Mouse (Mus musculus) hindbrain, postnatal 0 days (tissue): Measurements from ENCODE around the gene Aadac. TPM values are rescaled to one million over a fixed set of nuclear protein-coding genes. Genes with fewer than 3 reads are reported as not detected.

ENCODE experiments used
- ATAC-seq: fragments of 200-750 bp; cut with Nextera tagmentation; 2 replicates; pipeline ENCODE4 v1.8.0; 2017; ENCODE audit warnings: mild to moderate bottlenecking, moderate TSS enrichment, moderate library complexity
- DNase-seq: peaks from one replicate; pipeline ENCODE4 v3.0.0-alpha.2; 2015; ENCODE audit warnings: low spot score
- H3K27ac ChIP-seq: fragments of 300-500 bp; sonication (generic); 2 replicates; pipeline ENCODE4 v1.5.1; 2014; ENCODE audit warnings: mild to moderate bottlenecking
- H3K27me3 ChIP-seq: fragments of 300-500 bp; sonication (generic); 2 replicates; pipeline ENCODE4 v1.6.1; 2014; ENCODE audit warnings: low read length, mixed read lengths; ENCODE audit not compliant: insufficient read depth
- H3K36me3 ChIP-seq: fragments of 300-500 bp; sonication (generic); 2 replicates; pipeline ENCODE4 v1.6.1; 2014; ENCODE audit warnings: low read length, mixed read lengths; ENCODE audit not compliant: insufficient read depth
- H3K4me1 ChIP-seq: fragments of 300-500 bp; sonication (generic); 2 replicates; pipeline ENCODE4 v1.6.1; 2014; ENCODE audit warnings: antibody characterized with exemption, low read length, mixed read lengths; ENCODE audit not compliant: insufficient read depth
- H3K4me2 ChIP-seq: fragments of 300-500 bp; sonication (generic); 2 replicates; pipeline ENCODE4 v1.6.1; 2014; ENCODE audit warnings: low read depth, mild to moderate bottlenecking, low read length, moderate library complexity, mixed read lengths
- H3K4me3 ChIP-seq: fragments of 300-500 bp; sonication (generic); 2 replicates; pipeline ENCODE4 v1.5.1; 2014; ENCODE audit warnings: low read length
- H3K9ac ChIP-seq: fragments of 300-500 bp; sonication (generic); replicated peaks from 2 replicates; pipeline ENCODE4 v1.6.1; 2014; ENCODE audit warnings: mild to moderate bottlenecking, low read length, moderate library complexity, mixed read lengths
- H3K9me3 ChIP-seq: fragments of 300-500 bp; sonication (generic); 2 replicates; pipeline ENCODE4 v1.6.1; 2016; ENCODE audit warnings: low read length, mixed read lengths
- CTCF ChIP-seq: IDR thresholded peaks from 2 replicates; pipeline ENCODE4 v1.5.1; 2016; ENCODE audit warnings: antibody characterized with exemption, control low read depth, low read depth
- WGBS: fragments of 180-500 bp; shearing (Covaris S2); extraction: QIAGEN DNeasy Blood & Tissue Kit; methylation state at CpG from one replicate; pipeline ENCODE4 v1.1.7; 2014; 5-methylcytosine and 5-hydroxymethylcytosine counted together
- polyA plus RNA-seq: library from polyadenylated mRNA; unstranded; fragments of >200 nt; fragmentation: Nextera tagmentation; extraction: Ambion mirVana; gene quantifications from 2 replicates; pipeline ENCODE4 v1.2.1, GENCODE M21; 2015
- total RNA-seq: library from RNA; depleted of rRNA; stranded (reverse); fragments of >200 nt; gene quantifications from 2 replicates; pipeline ENCODE4 v1.2.3, GENCODE M21; 2014

Gene Aadac
- total and polyA plus RNA-seq, 2 experiments from 2014 or later: not detected

DNA sequence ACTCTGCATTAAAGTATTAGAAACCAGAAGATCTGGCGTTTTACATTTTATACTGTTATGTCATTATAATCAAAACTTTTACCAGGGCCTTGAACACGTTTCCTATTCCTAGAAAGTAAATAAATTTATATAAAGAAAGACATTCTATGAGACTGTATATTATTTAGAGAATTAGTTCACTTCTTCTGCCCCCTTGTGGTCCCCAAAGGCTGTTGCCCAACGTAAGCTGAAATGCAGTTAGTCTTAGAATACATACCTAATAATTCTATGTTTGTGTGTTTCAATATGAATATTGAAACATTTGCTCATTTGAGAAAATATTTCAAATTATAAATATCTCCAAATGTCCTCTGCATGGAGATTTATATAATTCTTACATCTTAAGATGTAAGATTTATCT is 30.9 kb downstream of the Aadac start:
- Histone ChIP-seq H3K9ac (no peak overlapping the region), H3K27ac (no peak overlapping the region), H3K4me3 (no peak overlapping the region), H3K27me3 (no peaks in the 10 kb centered on the region), H3K36me3 (no peaks in the 10 kb centered on the region), H3K9me3 (no peaks in the 10 kb centered on the region), H3K4me2 (no peak overlapping the region), H3K4me1 (no peaks in the 10 kb centered on the region)
- WGBS: 35% methylated on average over 3 of the region's 3 CpGs
- ATAC-seq (peak; percentile 51; the same call in 1 of the 2 replicates), DNase-seq (peak; percentile 67)
- peak; percentile 67 for TF ChIP-seq CTCF

DNA sequence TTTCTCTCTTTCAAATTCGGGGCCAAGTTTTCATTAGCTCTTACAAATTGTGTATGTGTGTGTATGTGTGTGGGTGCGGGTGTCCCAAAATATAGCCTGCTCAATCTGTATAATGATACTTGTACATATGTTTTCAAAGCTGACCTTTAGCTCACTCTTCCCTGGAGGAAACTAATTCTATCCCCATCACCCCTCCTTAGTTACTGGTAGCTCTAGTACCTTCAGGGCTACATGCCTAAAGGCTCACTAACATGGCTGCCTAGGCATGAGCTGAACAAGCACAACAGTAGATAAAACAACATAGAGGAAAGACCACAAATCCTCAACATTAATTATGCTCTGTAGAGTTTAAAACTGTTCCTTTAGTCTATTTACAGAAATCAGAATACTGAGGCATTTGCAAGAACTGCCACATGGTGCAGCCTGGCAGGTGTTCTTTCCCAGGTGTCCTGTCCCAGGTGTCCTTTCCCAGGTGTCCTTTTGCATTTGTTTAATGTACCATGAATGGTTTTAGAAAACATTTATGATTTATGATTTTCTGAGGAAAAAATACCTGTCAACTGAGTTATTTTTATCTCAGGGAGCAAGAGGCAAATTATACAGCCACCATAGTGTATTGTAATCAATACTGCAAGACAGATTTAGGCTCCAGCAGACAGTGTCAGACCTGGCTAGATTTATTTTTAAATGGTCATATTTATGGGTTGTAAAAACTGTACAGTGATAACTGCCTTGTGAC is 31.7 kb downstream of the Aadac start:
- Histone ChIP-seq H3K36me3 (no peaks in the 10 kb centered on the region), H3K4me3 (no peak overlapping the region), H3K9me3 (no peaks in the 10 kb centered on the region), H3K9ac (no peak overlapping the region), H3K27ac (no peak overlapping the region), H3K27me3 (no peaks in the 10 kb centered on the region), H3K4me1 (no peaks in the 10 kb centered on the region), H3K4me2 (no peak overlapping the region)
- DNase-seq (no peak), ATAC-seq (no peak)
- WGBS: 90% methylated on average over 2 of the region's 2 CpGs
- TF ChIP-seq CTCF: no peak

DNA sequence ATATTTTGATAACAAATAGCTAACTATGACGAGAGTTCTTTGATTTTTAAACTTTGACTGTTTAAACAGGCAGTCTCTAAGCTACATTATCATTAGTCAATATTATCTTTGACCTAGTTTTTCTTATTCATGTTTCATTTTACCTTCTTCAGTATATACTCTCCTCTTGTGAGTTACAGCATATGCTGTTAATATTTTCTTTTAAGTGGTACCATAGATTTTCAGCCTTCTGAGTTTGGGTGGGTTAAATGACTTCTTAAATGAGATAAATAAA is 32.2 kb downstream of the Aadac start:
- WGBS: 80% methylated on average over 1 of the region's 1 CpGs
- Histone ChIP-seq H3K4me1 (no peaks in the 10 kb centered on the region), H3K27ac (no peak overlapping the region), H3K4me2 (no peak overlapping the region), H3K9me3 (no peaks in the 10 kb centered on the region), H3K4me3 (no peak overlapping the region), H3K36me3 (no peaks in the 10 kb centered on the region), H3K9ac (no peak overlapping the region), H3K27me3 (no peaks in the 10 kb centered on the region)
- ATAC-seq (no peak), DNase-seq (no peak)
- TF ChIP-seq CTCF: no peak

DNA sequence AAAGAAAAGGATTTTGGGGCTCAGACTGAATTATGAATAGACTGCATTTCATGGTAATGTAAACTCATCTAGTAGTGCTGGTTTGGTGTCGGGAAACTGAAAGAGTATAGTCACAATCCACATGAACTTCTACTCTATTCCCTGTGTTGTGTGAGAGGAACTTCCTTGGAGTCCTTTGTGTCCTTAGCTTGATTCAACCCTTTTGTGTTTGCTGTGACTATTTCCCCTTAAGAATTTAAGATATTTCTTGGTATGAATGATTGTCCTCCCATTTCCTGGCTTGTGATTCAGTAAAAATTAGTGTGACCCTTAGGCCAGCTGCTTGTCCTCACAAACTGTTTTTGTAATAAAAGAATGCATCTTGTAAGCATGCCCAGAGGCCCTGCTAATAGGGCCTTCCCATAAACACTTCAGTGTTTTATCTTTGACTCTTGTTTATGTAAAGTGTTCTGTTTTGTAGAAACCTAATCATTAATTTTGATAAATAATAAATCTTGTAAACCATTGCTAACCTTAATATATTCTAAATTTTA is 53.4 kb downstream of the Aadac start:
- Histone ChIP-seq H3K4me2 (no peak overlapping the region), H3K9ac (no peak overlapping the region), H3K4me3 (no peak overlapping the region), H3K36me3 (no peaks in the 10 kb centered on the region), H3K9me3 (no peaks in the 10 kb centered on the region), H3K4me1 (no peaks in the 10 kb centered on the region), H3K27me3 (no peaks in the 10 kb centered on the region), H3K27ac (no peak overlapping the region)
- 73% methylated on average over 1 of the region's 1 CpGs for WGBS
- no peak for TF ChIP-seq CTCF
- ATAC-seq: no peak
- no peak for DNase-seq

DNA sequence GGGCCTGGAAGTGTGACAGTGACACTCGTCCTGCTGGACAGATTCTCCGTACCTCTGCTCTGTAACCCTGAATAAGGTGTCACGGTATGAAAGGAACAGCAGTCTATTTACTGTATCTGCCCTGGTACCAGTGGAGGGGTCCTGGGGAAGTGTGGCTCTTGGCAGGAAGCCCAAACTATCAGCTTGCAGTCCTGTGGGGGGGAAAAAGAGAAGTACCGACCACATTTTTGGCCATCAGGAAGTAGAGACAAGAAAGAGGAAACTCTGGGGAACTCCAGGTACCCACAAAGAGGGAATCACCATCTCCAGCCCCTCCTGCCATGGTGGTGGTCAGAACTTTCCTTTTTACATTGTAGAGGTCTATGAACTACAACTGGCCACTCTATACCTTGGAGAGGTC is 55.1 kb downstream of the Aadac start:
- H3K4me3 ChIP-seq: no peak overlapping the region
- no peaks in the 10 kb centered on the region for H3K36me3 ChIP-seq
- TF ChIP-seq CTCF: no peak
- H3K4me2 ChIP-seq: no peak overlapping the region
- ATAC-seq (0 out of 2 replicates have a peak, but pooled peaks have one; percentile 27), DNase-seq (no peak)
- H3K27me3 ChIP-seq: no peaks in the 10 kb centered on the region
- H3K9ac ChIP-seq: no peak overlapping the region
- WGBS: 32% methylated on average over 4 of the region's 4 CpGs
- no peaks in the 10 kb centered on the region for H3K9me3 ChIP-seq
- no peak overlapping the region for H3K27ac ChIP-seq
- no peaks in the 10 kb centered on the region for H3K4me1 ChIP-seq

DNA sequence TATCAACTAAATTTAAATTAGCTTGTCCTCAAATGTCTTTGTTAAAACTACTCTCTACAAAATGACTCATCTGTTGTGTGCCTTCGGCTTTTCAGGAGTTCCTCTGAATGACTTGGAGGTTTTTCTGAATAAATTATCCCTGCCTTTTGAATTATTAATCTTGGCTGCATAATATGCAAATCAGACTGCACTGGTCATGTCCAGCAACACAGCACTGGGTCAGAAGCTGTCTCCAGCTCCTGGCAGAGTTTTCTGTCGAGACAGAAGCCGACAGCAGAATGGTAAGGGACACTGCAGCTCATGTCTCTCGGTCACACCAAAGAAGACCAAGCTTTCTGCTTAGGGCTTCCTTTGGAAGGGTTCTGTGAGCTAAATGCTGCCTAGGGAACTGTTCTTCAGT is 56.1 kb downstream of the Aadac start, which contains the start of gene Sucnr1:
Gene Sucnr1 (plus strand): TSS at position 222 of the 400 bp plus-strand sequence.
- peak; percentile 56 for DNase-seq
- Histone ChIP-seq H3K36me3 (no peaks in the 10 kb centered on the region), H3K9ac (no peak within 1 kb of the TSS), H3K27me3 (no peaks in the 10 kb centered on the region), H3K9me3 (no peaks in the 10 kb centered on the region), H3K4me2 (no peak within 1 kb of the TSS), H3K4me1 (no peaks in the 10 kb centered on the region), H3K4me3 (no peak within 1 kb of the TSS), H3K27ac (no peak within 1 kb of the TSS)
- TF ChIP-seq CTCF: no peak
- ATAC-seq: peak; percentile 83
- 29% methylated on average over 4 of the region's 4 CpGs for WGBS

DNA sequence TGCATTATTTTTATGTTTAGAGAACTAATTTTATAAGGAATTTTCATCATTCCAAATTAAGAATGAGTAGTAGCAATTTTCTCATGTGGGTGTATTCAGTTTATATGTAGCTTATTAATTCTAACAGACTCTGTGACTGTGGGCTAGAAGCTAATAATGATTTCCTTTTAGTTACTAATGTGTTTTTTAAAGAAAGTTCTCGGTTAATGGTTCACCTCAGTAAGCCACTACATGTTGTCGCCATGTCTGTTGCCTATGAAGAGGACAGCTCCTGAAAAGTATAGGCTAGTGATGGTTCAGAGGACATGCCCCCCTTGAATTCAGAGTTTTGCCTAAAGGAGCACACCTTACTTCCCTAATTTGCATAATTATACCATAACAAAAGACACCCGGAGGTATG is 57.2 kb downstream of the Aadac start:
- 87% methylated on average over 3 of the region's 3 CpGs for WGBS
- no peaks in the 10 kb centered on the region for H3K27me3 ChIP-seq
- H3K4me3 ChIP-seq: no peak overlapping the region
- H3K9ac ChIP-seq: no peak overlapping the region
- DNase-seq: no peak
- no peaks in the 10 kb centered on the region for H3K36me3 ChIP-seq
- no peaks in the 10 kb centered on the region for H3K9me3 ChIP-seq
- no peaks in the 10 kb centered on the region for H3K4me1 ChIP-seq
- ATAC-seq: no peak
- H3K27ac ChIP-seq: no peak overlapping the region
- H3K4me2 ChIP-seq: no peak overlapping the region
- no peak for TF ChIP-seq CTCF
